Mouse (Mus musculus): Measurements from ENCODE around the gene Rap1b. TPM values are rescaled to one million over a fixed set of nuclear protein-coding genes. Genes with fewer than 3 reads are reported as not detected.

The Rap1b gene
- polyA plus RNA-seq, 1 experiment: 87.0 TPM

- DNase-seq (ENCODE audit: low read depth): no peak
- TF ChIP-seq CTCF (IDR thresholded peaks at IDR 0.05; ENCODE audit: borderline replicate concordance, extremely low read depth, insufficient read depth, insufficient read length) (peak; percentile 54), POLR2A (IDR thresholded peaks at IDR 0.05; ENCODE audit: borderline replicate concordance, extremely low read depth, insufficient read depth, insufficient read length, poor library complexity, severe bottlenecking) (no peak)
Measured at GRCm38 (mm10) chr10:117796181-117796580, 49.7 kb downstream of the Rap1b start.

- DNase-seq (ENCODE audit: low read depth): no peak
- no peak for TF ChIP-seq CTCF (IDR thresholded peaks at IDR 0.05; ENCODE audit: borderline replicate concordance, extremely low read depth, insufficient read depth, insufficient read length)
- TF ChIP-seq POLR2A (IDR thresholded peaks at IDR 0.05; ENCODE audit: borderline replicate concordance, extremely low read depth, insufficient read depth, insufficient read length, poor library complexity, severe bottlenecking): no peak
Measured at GRCm38 (mm10) chr10:117795206-117795605, 50.6 kb downstream of the Rap1b start.

GRCm38 (mm10) chr10:117793436-117794030 lies 52.3 kb downstream of the Rap1b start:
- TF ChIP-seq POLR2A (IDR thresholded peaks at IDR 0.05; ENCODE audit: borderline replicate concordance, extremely low read depth, insufficient read depth, insufficient read length, poor library complexity, severe bottlenecking) (no peak), CTCF (IDR thresholded peaks at IDR 0.05; ENCODE audit: borderline replicate concordance, extremely low read depth, insufficient read depth, insufficient read length) (no peak)
- peak; percentile 2 for DNase-seq (ENCODE audit: low read depth)

DNA sequence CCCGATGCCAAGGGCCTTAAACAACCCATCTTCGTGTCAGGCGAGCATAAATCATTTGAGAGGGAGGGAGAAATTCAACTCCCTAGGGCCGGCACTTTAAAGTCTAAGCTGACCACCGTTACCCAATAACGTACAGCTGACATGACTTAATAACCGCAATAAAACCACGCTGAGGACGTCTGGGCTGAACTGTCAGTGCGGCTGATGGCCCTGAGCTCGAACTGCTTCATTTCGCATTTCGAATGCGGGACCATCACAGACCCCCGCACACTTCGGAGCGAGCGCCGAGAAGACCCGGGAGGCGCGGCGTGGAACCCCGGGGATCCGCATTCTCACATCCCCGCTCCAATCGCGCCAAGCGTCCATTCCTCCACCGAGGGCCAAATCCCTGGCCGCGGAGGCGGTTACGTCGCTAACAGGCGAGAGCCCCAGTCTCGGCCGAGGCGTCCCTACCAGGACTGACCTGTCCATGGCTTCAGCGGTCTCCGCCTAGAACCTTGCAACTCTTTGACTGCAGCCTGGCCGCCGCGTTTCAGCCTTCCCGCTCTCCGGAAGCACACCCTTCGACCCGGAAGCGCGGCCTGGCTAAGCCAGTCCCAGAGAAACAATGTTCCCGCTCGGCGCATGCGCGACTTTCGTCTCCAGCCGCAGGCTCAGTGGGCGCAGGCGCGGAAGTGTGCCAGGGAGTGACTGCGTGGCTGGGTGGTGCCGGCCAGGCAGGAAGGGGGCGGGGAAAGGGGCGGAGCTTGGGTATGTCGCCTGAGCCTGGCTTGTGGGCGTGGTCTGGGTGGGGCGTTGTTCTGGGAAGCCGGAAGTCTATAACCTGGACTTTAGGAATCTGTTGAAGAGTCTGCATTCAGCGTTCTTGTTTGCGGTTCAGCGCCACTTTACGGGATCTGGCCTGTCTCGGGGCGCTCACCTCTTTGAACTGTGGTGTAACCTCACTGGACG lies 53.4 kb downstream of the Rap1b start, which contains the start of gene Nup107:
Nup107 (minus strand) TSS at position 565 of the 951 bp plus-strand sequence.
- peak; percentile 100 for DNase-seq (ENCODE audit: low read depth)
- TF ChIP-seq CTCF (IDR thresholded peaks at IDR 0.05; ENCODE audit: borderline replicate concordance, extremely low read depth, insufficient read depth, insufficient read length) (no peak), POLR2A (IDR thresholded peaks at IDR 0.05; ENCODE audit: borderline replicate concordance, extremely low read depth, insufficient read depth, insufficient read length, poor library complexity, severe bottlenecking) (peak; percentile 47; the same call in 1 of the 2 replicates)

DNA sequence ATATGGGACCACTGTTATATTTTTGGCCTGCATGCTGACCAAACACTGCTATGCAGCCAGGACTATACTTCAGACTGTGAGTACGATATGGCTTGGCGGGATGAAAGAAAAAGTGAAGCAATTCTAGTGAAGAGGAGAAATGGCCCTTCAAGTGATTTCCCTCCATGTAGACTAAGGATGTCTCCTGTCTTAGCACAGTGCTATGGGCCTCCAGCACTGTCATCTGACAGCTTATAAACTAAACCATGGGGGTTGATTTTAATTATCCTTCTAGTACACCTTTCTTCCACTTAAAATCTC lies 54.7 kb downstream of the Rap1b start:
- TF ChIP-seq CTCF (IDR thresholded peaks at IDR 0.05; ENCODE audit: borderline replicate concordance, extremely low read depth, insufficient read depth, insufficient read length) (no peak), POLR2A (IDR thresholded peaks at IDR 0.05; ENCODE audit: borderline replicate concordance, extremely low read depth, insufficient read depth, insufficient read length, poor library complexity, severe bottlenecking) (no peak)
- no peak for DNase-seq (ENCODE audit: low read depth)

GRCm38 (mm10) chr10:117790421-117791170 lies 55.2 kb downstream of the Rap1b start:
- TF ChIP-seq CTCF (IDR thresholded peaks at IDR 0.05; ENCODE audit: borderline replicate concordance, extremely low read depth, insufficient read depth, insufficient read length): no peak
- no peak for TF ChIP-seq POLR2A (IDR thresholded peaks at IDR 0.05; ENCODE audit: borderline replicate concordance, extremely low read depth, insufficient read depth, insufficient read length, poor library complexity, severe bottlenecking)

GRCm38 (mm10) chr10:117790011-117790410 lies 55.8 kb downstream of the Rap1b start:
- TF ChIP-seq POLR2A (IDR thresholded peaks at IDR 0.05; ENCODE audit: borderline replicate concordance, extremely low read depth, insufficient read depth, insufficient read length, poor library complexity, severe bottlenecking): no peak
- no peak for TF ChIP-seq CTCF (IDR thresholded peaks at IDR 0.05; ENCODE audit: borderline replicate concordance, extremely low read depth, insufficient read depth, insufficient read length)

More at GRCm38 (mm10) chr10:117790421-117791170, 55.2 kb downstream of the Rap1b start:
- DNase-seq (ENCODE audit: low read depth): no peak

GRCm38 (mm10) chr10:117784646-117785045 lies 61.2 kb downstream of the Rap1b start:
- TF ChIP-seq POLR2A (IDR thresholded peaks at IDR 0.05; ENCODE audit: borderline replicate concordance, extremely low read depth, insufficient read depth, insufficient read length, poor library complexity, severe bottlenecking) (no peak), CTCF (IDR thresholded peaks at IDR 0.05; ENCODE audit: borderline replicate concordance, extremely low read depth, insufficient read depth, insufficient read length) (no peak)
- DNase-seq (ENCODE audit: low read depth): no peak

More at GRCm38 (mm10) chr10:117790011-117790410, 55.8 kb downstream of the Rap1b start:
- DNase-seq (ENCODE audit: low read depth): no peak

GRCm38 (mm10) chr10:117783786-117784420 lies 61.9 kb downstream of the Rap1b start:
- TF ChIP-seq CTCF (IDR thresholded peaks at IDR 0.05; ENCODE audit: borderline replicate concordance, extremely low read depth, insufficient read depth, insufficient read length): no peak
- TF ChIP-seq POLR2A (IDR thresholded peaks at IDR 0.05; ENCODE audit: borderline replicate concordance, extremely low read depth, insufficient read depth, insufficient read length, poor library complexity, severe bottlenecking): no peak
- DNase-seq (ENCODE audit: low read depth): no peak

DNA sequence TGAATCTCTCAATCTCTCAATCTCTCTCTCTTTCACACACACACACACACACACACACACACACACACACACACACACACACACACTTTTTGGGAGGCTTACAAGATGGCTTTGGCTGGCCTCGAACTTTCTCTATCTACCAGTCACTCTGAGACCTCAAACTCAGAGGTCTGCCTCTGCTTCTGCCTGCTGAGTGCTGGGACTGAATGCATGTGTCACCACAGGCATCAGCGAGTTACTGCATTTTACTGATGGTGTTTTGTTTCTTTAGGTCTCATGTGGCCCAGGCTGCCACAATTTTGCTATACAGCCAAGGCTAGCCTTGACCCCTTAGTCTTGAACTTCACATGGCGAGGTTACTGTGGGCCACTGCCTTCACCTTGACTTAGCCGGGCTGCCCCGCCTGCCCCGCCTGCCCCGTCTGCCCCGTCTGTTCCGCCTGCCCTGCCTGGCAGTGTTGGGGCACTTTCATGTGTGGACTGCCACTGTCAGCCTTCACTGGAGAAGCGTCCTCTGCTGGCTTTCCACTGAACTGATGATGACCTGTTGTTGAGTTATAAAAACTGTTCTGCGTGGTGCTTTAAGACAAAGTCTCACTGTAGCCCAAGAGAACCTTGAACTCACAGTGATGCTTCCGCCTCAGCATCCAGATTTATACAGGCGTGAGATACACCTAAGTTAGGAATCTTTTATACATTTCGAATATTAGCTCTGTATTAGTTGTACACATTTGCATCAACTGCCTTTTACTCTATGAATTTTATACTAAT lies 63.2 kb downstream of the Rap1b start:
- TF ChIP-seq CTCF (IDR thresholded peaks at IDR 0.05; ENCODE audit: borderline replicate concordance, extremely low read depth, insufficient read depth, insufficient read length) (no peak), POLR2A (IDR thresholded peaks at IDR 0.05; ENCODE audit: borderline replicate concordance, extremely low read depth, insufficient read depth, insufficient read length, poor library complexity, severe bottlenecking) (no peak)
- DNase-seq (ENCODE audit: low read depth): no peak
